Mouse (Mus musculus) embryonic fibroblast, embryonic 13.5 days (primary cell): ENCODE results near the gene Slc10a6.
A peak's percentile ranks its signal among the peaks of the same experiment; 100 is the strongest.

Experiments
- CTCF ChIP-seq: IDR thresholded peaks from 2 replicates; pipeline ENCODE4 v1.5.1; 2011; ENCODE audit warnings: mild to moderate bottlenecking, control low read depth, low read length, moderate library complexity, borderline replicate concordance; ENCODE audit not compliant: insufficient read depth
- POLR2A ChIP-seq: IDR thresholded peaks from 2 replicates; pipeline ENCODE4 v1.6.1; 2011; ENCODE audit warnings: low read depth, mild to moderate bottlenecking, control low read depth, low read length, moderate library complexity

GRCm38 (mm10) chr5:103654225-103654624, 25.0 kb upstream of the Slc10a6 start:
- 0 out of 2 replicates have a peak, but pooled peaks have one; percentile 22 for TF ChIP-seq CTCF
- TF ChIP-seq POLR2A: no peak
